Mouse (Mus musculus) liver, postnatal 0 days (tissue): Measurements from ENCODE around the gene Tmem251. TPM values are rescaled to one million over a fixed set of nuclear protein-coding genes. Genes with fewer than 3 reads are reported as not detected.

Experiments used
- ATAC-seq: fragments of 200-750 bp; cut with Nextera tagmentation; 2 replicates; pipeline ENCODE4 v1.8.0; 2017; ENCODE audit warnings: mild to moderate bottlenecking, moderate library complexity
- DNase-seq: peaks from one replicate; pipeline ENCODE4 v3.0.0-alpha.2; 2016
- H3K27ac ChIP-seq: fragments of 300-500 bp; sonication (generic); 2 replicates; pipeline ENCODE4 v1.5.1; 2014; ENCODE audit warnings: antibody characterized with exemption, moderate library complexity, mild to moderate bottlenecking, low read depth
- H3K27me3 ChIP-seq: fragments of 300-500 bp; sonication (generic); 2 replicates; pipeline ENCODE4 v1.6.1; 2014; ENCODE audit warnings: low read length, control low read depth, mixed read lengths; ENCODE audit not compliant: insufficient read depth
- H3K36me3 ChIP-seq: fragments of 300-500 bp; sonication (generic); replicated peaks from 2 replicates; pipeline ENCODE4 v1.6.1; 2014; ENCODE audit warnings: mild to moderate bottlenecking, control low read depth, low read length, moderate library complexity, mixed read lengths; ENCODE audit not compliant: insufficient read depth
- H3K4me1 ChIP-seq: fragments of 300-500 bp; sonication (generic); 2 replicates; pipeline ENCODE4 v1.6.1; 2014; ENCODE audit warnings: antibody characterized with exemption, mild to moderate bottlenecking, control low read depth; ENCODE audit not compliant: insufficient read depth
- H3K4me2 ChIP-seq: fragments of 300-500 bp; sonication (generic); 2 replicates; pipeline ENCODE4 v1.6.1; 2014; ENCODE audit warnings: low read depth, mild to moderate bottlenecking, low read length, moderate library complexity, mixed read lengths
- H3K4me3 ChIP-seq: fragments of 300-500 bp; sonication (generic); 2 replicates; pipeline ENCODE4 v1.5.1; 2014; ENCODE audit warnings: low read depth, low read length
- H3K9ac ChIP-seq: fragments of 300-500 bp; sonication (generic); replicated peaks from 2 replicates; pipeline ENCODE4 v1.6.1; 2014; ENCODE audit warnings: mild to moderate bottlenecking, moderate library complexity
- H3K9me3 ChIP-seq: fragments of 300-500 bp; sonication (generic); 2 replicates; pipeline ENCODE4 v1.6.1; 2016; ENCODE audit warnings: mild to moderate bottlenecking, control low read depth, low read length, mixed read lengths
- CTCF ChIP-seq: sonication (generic); IDR thresholded peaks from 2 replicates; pipeline ENCODE4 v1.5.1; 2016; ENCODE audit warnings: antibody characterized with exemption, low read depth
- EP300 ChIP-seq: IDR thresholded peaks from 2 replicates; pipeline ENCODE4 v1.6.1; 2016; ENCODE audit warnings: antibody characterized with exemption, low read depth, mild to moderate bottlenecking
- WGBS: fragments of 180-500 bp; shearing (Covaris S2); extraction: QIAGEN DNeasy Blood & Tissue Kit; methylation state at CpG from one replicate; pipeline ENCODE4 v1.1.7; 2014; ENCODE audit not compliant: insufficient replicate concordance; 5-methylcytosine and 5-hydroxymethylcytosine counted together
- polyA plus RNA-seq: library from polyadenylated mRNA; unstranded; fragments of >200 nt; fragmentation: Nextera tagmentation; extraction: Ambion mirVana; gene quantifications from 2 replicates; pipeline ENCODE4 v1.2.1, GENCODE M21; 2015

Gene Tmem251
- polyA plus RNA-seq, 1 experiment from 2014 or later, result 5.8 TPM

- DNase-seq, result peak; percentile 69
- Histone ChIP-seq H3K9ac (no peak overlapping the region), H3K27ac (no peak overlapping the region), H3K4me3 (no peak overlapping the region), H3K36me3 (no peaks in the 10 kb centered on the region), H3K4me2 (peak overlapping the region; percentile 48), H3K4me1 (peaks cover 15% of the 10 kb centered on the region), H3K27me3 (no peaks in the 10 kb centered on the region), H3K9me3 (no peaks in the 10 kb centered on the region)
- peak; percentile 87 for ATAC-seq
- TF ChIP-seq CTCF (no peak), EP300 (no peak)
- 39% methylated on average over 26 of the region's 26 CpGs for WGBS
Measured at GRCm38 (mm10) chr12:102729855-102730797, 13.4 kb upstream of the Tmem251 start.

DNA sequence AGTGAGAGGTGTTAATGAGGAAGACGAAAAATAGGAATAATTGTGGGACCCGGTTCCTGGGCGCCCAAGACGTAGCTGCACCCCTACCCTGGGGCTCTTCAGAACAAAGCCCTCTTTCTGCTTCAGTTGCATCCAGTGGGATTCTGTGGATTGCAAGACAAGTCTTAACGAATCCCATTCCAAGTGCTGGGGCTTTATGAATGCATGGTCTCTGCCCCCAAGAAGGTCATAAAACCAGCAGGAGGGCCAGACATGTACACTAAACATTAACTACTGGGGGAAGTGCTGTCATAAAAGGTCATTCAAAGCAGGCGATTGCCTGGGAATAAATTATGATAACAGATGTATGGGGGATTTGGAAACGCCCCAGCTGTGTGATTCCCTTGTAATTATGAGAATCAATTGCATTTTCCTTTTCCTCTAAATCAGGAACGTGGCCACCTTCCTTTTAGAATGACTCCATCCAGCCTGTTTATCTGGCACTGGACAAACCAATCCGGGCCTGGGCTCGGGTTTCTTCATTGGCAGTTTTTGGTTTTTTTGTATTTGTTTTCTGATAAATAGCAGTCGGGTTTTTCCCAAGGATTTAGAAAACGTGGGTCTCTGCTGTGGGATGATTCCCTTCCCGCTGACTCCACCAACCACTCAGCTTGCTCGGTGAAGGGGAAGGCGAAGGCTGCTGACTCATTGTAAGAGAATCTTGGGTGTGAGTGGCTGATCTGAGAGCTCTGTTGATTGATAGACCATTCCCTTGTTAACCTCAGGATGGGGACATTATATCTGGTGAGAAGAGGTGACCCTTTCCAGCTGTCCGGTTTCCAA is 12.6 kb upstream of the Tmem251 start:
- no peaks in the 10 kb centered on the region for H3K9me3 ChIP-seq
- H3K36me3 ChIP-seq, result no peaks in the 10 kb centered on the region
- H3K9ac ChIP-seq, result no peak overlapping the region
- H3K4me1 ChIP-seq, result peaks cover 15% of the 10 kb centered on the region
- TF ChIP-seq EP300 (no peak), CTCF (no peak)
- WGBS, result 44% methylated on average over 16 of the region's 16 CpGs
- no peaks in the 10 kb centered on the region for H3K27me3 ChIP-seq
- ATAC-seq (0 out of 2 replicates have a peak, but pooled peaks have one; percentile 7), DNase-seq (no peak)
- no peak overlapping the region for H3K4me3 ChIP-seq
- H3K27ac ChIP-seq, result no peak overlapping the region
- H3K4me2 ChIP-seq, result peak overlapping the region; percentile 48

DNA sequence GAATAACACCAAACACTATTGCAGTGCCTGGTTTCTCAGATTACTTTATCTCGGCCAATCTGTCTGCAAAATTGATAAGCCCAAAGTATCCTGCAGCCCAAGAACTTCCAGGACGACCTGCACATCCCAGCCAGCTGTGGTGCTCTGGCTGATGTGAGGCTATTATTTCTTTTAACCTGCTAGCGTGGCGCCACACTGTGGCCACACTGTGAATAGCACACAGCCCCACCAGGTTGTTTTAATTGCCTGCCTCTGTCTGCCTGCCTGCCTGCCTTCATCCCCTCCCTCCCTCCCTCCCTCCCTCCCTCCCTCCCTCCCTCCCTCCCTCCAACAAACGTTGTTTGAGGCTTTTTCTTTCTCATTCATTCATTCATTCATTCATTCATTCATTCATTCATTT is 10.2 kb upstream of the Tmem251 start:
- Histone ChIP-seq H3K27ac (no peak overlapping the region), H3K4me1 (peaks cover 15% of the 10 kb centered on the region), H3K9ac (no peak overlapping the region), H3K9me3 (no peaks in the 10 kb centered on the region), H3K36me3 (no peaks in the 10 kb centered on the region), H3K27me3 (no peaks in the 10 kb centered on the region), H3K4me2 (no peak overlapping the region), H3K4me3 (no peak overlapping the region)
- TF ChIP-seq EP300 (no peak), CTCF (peak; percentile 80)
- peak; percentile 77 for DNase-seq
- 12% methylated on average over 4 of the region's 5 CpGs for WGBS
- ATAC-seq, result peak; percentile 13; the same call in 1 of the 2 replicates

DNA sequence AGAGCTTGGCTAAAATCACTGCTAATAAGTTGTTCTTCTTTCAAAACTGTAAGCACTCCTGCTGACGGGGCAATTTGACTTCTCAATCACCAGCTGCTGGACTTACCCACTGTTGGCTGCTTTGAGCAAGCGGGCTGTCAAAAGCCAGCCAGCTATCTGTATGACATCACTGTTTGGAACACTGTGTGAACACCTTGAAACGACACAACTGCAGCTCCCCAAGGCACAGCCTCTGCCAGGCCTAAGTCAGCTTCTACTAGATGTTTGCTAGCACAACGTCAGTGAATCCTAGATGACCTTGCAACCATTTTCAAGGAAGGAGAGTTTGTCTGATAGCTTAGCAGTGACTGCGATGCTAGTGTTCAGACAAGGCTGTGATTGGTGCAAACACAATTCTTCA is 4.5 kb upstream of the Tmem251 start:
- 81% methylated on average over 5 of the region's 5 CpGs for WGBS
- DNase-seq, result no peak

GRCm38 (mm10) chr12:102740285-102740684 is 3.3 kb upstream of the Tmem251 start:
- Histone ChIP-seq H3K27me3 (no peaks in the 10 kb centered on the region), H3K9me3 (no peaks in the 10 kb centered on the region), H3K27ac (no peak overlapping the region), H3K4me2 (no peak overlapping the region), H3K4me1 (peaks cover 14% of the 10 kb centered on the region), H3K4me3 (no peak overlapping the region), H3K36me3 (no peaks in the 10 kb centered on the region), H3K9ac (no peak overlapping the region)
- no peak for DNase-seq
- WGBS, result 61% methylated on average over 3 of the region's 3 CpGs
- TF ChIP-seq EP300 (no peak), CTCF (peak; percentile 67)
- ATAC-seq, result no peak

More for the DNA sequence above, 4.5 kb upstream of the Tmem251 start:
- TF ChIP-seq EP300 (no peak), CTCF (no peak)
- Histone ChIP-seq H3K4me3 (no peak overlapping the region), H3K9ac (no peak overlapping the region), H3K9me3 (no peaks in the 10 kb centered on the region), H3K4me2 (no peak overlapping the region), H3K27ac (no peak overlapping the region), H3K27me3 (no peaks in the 10 kb centered on the region), H3K36me3 (no peaks in the 10 kb centered on the region), H3K4me1 (peaks cover 8% of the 10 kb centered on the region)
- no peak for ATAC-seq

GRCm38 (mm10) chr12:102742056-102742455 is 1.5 kb upstream of the Tmem251 start:
- ATAC-seq, result no peak
- DNase-seq, result no peak
- Histone ChIP-seq H3K4me2 (no peak overlapping the region), H3K9me3 (no peaks in the 10 kb centered on the region), H3K27ac (no peak overlapping the region), H3K36me3 (no peaks in the 10 kb centered on the region), H3K4me3 (no peak overlapping the region), H3K27me3 (no peaks in the 10 kb centered on the region), H3K4me1 (peaks cover 19% of the 10 kb centered on the region), H3K9ac (no peak overlapping the region)
- no peak for TF ChIP-seq EP300
- TF ChIP-seq CTCF, result no peak
- WGBS, result 69% methylated on average over 7 of the region's 7 CpGs
